Mouse (Mus musculus): ENCODE results near the gene Nlrp9a.

GRCm38 (mm10) chr7:26589077-26589476 lies 54.3 kb downstream of the Nlrp9a start:
- TF ChIP-seq CTCF (IDR thresholded peaks at IDR 0.05; ENCODE audit: low read depth) (no peak), EP300 (IDR thresholded peaks at IDR 0.05; ENCODE audit: low read depth) (no peak)

All from heart, postnatal 0 days (tissue).